Mouse (Mus musculus) brain, embryonic 18.5 days (tissue): ENCODE results near the gene Cog5.

Experiments used
- DNase-seq: peaks from one replicate; pipeline ENCODE4 v3.0.0-alpha.2; 2012; ENCODE audit warnings: low read depth, low spot score

Gene Cog5

DNA sequence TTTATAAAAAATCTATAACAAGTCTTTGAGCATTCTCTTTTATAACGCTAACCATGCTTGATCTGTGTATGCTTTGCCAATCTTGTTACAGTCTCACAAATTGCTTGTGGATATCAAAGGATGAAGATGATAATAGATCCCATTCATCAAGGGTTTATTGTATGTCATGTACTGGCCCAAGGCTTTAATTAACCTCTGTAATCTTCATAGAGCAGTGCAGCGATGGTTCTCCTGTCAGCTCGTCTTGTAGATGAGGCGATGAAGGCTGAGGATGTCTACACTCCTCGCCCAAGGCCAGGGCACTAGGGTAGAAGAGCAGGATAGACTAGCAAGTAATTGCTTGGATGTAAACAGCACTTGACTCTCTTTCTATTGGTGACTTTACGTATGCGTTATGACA, 164.9 kb downstream of the Cog5 start:
- no peak for DNase-seq

DNA sequence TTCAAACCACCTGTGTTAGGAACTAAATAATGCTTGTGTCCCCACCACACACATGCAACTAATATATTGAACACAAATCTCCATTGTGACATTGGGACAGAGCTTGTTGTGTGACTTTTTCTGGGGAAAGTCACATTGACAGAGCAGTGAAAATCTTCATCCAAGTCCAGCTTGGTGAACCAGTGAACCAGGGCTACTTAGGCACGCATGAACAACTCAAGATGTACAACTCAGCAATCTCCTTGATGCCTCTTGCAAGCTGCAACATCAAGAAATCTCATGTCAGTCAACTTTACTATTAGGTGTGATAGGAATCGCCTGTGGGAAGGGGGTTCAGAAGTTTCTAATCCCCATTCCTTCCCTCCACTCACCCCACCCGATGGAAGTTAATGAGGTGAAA, 169.0 kb downstream of the Cog5 start:
- DNase-seq = no peak

DNA sequence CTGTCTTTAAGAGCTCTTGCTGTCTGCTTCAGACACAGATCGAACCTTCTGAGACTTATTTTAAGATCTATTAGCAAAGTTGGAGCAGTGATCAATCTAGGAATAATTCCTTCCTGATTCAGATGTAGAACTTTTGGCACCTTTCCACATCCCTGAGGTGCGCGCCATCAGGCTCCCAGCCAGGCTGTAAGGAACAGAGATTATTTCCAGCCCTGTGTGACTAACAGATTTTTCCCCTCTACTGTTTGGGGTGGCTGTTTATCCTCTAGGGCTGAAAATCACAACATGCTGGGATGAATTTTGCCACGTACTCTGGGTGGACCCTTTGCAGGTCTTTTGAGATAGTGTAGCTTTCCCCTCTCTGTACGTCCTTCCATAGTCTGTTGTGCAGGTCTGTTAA, 170.2 kb downstream of the Cog5 start:
- no peak for DNase-seq

DNA sequence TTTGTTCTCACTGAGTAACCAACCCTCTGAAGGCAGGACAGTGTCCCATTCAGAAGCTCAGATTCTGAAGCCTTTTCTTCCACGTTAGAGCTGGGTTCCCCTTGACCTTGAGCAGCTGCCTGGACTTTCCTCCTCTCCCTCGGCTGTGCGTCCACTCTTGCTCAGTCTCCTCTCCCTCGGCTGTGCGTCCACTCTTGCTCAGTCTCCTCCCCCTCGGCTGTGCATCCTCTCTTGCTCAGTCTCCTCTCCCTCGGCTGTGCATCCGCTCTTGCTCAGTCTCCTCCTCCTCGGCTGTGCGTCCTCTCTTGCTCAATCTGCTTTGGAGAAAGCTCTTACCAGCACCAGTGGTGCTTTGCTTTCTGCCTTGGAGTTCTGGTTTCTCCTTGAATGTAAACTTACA, 171.2 kb downstream of the Cog5 start:
- no peak for DNase-seq

- peak; percentile 60 for DNase-seq
Measured at GRCm38 (mm10) chr12:31826476-31826875, 171.8 kb downstream of the Cog5 start.

DNA sequence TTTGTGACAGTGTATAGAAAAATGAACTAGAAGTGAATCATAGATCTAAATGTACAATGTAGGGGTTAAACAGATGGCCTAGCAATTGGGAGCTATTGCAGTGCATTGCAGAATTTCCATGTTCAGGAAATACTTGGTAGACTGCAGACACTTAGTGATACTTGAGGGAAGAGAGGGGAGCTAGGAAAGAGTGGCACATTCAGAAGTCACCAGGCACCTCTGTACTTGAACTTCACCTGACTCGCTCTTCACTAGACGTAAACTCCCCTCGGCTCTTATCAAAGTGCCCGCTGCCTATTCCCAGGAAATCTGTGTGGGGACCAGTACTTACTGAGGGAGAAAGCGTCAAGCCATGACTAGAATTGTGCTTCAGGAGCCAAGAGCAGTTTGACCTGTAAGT, 180.8 kb downstream of the Cog5 start:
- DNase-seq = no peak

DNA sequence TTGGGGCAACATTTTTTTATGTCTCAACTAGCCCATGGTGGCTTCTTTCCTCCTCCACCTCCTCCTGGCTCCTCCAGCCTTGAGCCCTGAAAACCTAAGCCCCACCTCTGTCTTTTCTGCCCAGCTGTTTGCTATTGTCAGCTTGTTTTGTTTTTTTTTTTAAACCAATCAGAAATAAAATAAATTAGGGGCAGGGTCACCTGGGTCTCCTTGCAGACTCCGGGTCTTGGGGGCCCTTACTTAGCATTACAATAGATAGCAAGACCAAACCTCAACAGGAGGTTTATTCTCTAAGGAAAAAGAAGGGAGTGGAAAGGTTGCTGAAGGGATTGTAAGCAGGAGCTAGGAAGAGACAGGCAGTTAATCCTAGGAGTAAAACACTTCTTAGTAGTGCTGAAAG, 181.5 kb downstream of the Cog5 start:
- DNase-seq = no peak

- DNase-seq = no peak
Measured at GRCm38 (mm10) chr12:31838521-31838920, 183.9 kb downstream of the Cog5 start.

DNA sequence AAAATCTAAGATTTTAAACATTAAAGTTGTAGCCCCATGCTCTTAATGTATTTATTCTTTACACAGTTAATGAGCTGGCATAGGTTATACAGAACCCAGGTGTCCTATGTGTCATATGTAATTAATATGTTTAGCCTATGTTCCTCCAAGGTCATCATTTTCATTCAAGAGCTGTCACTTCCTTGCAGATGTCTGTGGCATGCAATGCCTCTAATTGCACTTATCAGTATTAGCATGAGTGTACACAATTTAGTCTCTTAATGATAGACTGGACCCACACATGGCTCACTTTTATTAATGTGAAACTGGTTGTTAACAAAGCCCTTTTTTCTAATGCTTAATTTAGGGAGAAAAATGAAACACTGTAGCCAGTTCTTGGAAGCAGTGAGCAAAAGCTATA, 184.6 kb downstream of the Cog5 start:
- no peak for DNase-seq

- DNase-seq = no peak
Measured at GRCm38 (mm10) chr12:31846077-31846476, 191.4 kb downstream of the Cog5 start.

- peak; percentile 46 for DNase-seq
Measured at GRCm38 (mm10) chr12:31848630-31849415, 194.2 kb downstream of the Cog5 start.

- no peak for DNase-seq
Measured at GRCm38 (mm10) chr12:31849601-31850000, 194.9 kb downstream of the Cog5 start.

DNA sequence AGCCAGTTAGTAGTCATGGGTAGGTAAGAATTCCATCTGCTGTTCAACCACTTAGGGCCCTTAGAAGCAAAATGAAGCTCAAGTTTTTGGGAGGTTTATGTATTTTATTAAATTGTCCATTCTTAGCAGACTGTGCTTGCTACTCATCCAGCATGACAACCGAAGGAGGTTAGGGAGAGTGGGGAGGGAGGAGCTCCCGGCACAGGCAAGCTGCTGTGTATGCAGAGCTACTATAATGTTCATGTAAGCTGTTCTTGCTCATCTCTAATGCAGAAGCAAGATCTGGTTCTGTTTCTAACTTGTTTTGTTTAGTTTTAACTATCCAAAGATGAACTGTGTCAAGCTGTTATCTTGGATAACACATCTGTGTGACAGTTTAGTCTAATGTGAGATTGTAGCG, 199.4 kb downstream of the Cog5 start:
- DNase-seq = no peak

- DNase-seq = no peak
Measured at GRCm38 (mm10) chr12:31854817-31855216, 200.1 kb downstream of the Cog5 start.

GRCm38 (mm10) chr12:31857784-31858183, 203.1 kb downstream of the Cog5 start:
- DNase-seq = no peak

DNA sequence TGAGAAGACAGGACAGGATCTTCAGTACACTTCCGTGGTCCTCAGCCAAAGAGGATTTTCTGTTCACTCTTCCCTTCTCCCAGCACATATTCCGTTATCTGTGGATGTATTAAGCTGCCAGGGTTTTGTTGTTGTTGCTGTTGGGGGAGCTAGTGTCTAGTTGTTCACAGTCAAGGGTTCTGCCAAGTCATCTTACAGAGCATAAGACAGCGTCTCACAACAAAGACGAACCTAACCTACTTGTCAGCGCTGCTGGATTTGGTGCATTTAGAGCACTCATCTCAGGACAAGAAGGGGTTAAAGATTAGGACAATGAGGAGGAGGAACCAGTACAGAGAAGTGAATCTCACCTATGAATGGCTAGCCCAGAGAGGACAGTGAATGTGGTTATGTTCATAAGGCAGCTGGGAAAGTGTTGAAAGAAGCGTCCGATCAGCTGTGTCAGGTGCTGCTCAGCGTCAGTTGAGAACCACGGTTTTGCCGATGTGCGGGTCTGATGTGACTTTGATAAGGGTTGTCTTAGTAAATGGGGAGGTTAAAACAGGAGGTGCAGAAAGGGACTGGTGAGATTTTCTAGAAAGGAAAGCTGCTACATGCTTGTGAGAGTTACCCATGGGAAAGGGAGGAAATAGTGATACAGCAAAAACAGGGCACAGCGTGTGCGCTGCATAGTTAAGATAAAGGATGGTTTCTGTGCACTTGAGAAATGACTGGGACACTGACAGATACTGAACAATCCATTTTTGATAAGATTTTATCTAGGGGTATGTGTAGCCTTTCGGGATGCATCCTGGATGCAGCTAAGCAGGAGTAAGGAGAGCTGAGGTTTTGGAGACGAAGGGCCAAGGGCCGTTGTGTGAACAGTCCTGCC, 208.2 kb downstream of the Cog5 start:
- DNase-seq = no peak

- DNase-seq = no peak
Measured at GRCm38 (mm10) chr12:31876775-31877174, 222.1 kb downstream of the Cog5 start.

DNA sequence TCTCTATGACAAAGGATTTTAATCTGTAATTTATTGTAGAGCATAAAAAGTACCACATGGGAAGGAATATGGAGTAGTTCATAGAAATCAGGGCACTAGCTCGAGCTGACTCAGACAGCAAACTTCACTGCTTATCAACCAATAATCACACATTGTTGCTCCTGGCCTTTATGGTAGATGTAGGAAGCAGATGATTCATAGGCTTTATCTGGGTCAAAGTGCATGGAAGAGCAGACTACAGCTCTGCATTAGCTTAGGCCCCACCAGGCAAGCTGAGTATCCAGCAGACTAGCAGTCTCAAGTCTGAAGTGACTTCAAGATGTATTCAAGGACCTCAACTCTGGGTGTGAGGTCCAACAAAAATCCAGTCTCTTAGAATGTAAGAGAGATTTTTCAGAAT, 228.1 kb downstream of the Cog5 start:
- no peak for DNase-seq

DNA sequence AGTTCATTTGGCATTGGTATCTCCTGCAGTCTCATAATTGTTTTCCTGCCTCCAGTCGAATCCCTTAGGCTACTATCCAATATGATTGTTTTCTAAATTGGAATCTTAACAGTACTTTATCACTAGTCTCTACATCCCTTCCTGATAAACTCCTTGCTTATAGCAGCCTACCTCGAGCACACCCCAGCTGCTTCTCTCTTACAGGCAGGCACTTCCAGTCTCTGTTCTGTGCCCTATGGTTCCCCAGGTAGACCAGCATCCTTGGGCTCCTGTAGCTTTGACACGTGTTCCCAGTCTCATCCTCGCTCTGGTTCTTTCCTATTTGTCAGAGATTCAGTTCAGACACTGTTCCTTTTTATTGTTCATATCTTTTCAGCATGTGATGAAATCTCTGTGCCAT, 229.7 kb downstream of the Cog5 start:
- DNase-seq = no peak

- no peak for DNase-seq
Measured at GRCm38 (mm10) chr12:31885084-31885483, 230.4 kb downstream of the Cog5 start.

DNA sequence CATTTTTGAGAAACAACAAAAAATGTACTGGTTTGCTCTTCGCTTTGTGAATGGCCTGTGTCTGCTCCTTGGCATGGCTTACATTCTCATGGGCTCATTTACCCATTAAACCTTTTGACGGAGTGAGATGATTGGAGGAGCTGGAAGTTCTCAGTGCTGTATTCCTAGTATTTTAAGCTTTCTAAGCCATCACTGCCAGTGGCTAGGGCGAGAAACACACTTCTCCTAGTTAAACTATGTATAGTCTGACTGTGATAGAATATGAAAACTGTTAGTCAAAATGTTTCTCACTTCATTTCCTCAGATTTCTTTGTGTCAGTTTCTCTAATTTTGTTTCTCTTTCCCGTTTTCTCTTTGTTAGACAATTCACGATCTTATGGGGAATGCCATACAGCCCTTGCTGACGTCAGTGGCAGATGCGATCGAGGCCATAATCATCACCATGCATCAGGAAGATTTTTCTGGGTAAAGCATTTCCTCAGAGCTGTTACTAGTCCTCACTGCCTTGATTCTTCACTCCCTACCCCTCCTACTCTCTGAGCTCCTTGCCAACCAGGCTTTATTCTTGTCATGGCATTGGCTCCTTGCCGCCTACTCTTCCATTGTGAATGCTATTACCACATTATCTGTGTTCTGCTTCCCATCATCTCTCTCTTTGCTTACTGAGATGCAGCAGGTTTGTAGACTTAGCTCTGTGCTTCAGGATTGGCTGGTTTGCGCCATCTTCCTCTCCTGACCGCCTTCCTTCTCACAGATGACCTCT, 231.4 kb downstream of the Cog5 start:
- DNase-seq = no peak

- DNase-seq = no peak
Measured at GRCm38 (mm10) chr12:31890685-31891084, 236.0 kb downstream of the Cog5 start.
